Mouse (Mus musculus) adrenal gland, adult 18-20 months (tissue): ENCODE measurements at regions not wholly inside any gene's neighbourhood (a gene's known extent, or its start where the extent isn't known, plus 50 kb on each side); places are given as distances from the start of the nearest gene placed in this dataset.

Source experiments
- DNase-seq, 2 experiments: peaks; one replicate each; pipeline ENCODE4 v3.0.0; 2021 to 2022; ENCODE audit warnings: low spot score in 2 of 2

DNA sequence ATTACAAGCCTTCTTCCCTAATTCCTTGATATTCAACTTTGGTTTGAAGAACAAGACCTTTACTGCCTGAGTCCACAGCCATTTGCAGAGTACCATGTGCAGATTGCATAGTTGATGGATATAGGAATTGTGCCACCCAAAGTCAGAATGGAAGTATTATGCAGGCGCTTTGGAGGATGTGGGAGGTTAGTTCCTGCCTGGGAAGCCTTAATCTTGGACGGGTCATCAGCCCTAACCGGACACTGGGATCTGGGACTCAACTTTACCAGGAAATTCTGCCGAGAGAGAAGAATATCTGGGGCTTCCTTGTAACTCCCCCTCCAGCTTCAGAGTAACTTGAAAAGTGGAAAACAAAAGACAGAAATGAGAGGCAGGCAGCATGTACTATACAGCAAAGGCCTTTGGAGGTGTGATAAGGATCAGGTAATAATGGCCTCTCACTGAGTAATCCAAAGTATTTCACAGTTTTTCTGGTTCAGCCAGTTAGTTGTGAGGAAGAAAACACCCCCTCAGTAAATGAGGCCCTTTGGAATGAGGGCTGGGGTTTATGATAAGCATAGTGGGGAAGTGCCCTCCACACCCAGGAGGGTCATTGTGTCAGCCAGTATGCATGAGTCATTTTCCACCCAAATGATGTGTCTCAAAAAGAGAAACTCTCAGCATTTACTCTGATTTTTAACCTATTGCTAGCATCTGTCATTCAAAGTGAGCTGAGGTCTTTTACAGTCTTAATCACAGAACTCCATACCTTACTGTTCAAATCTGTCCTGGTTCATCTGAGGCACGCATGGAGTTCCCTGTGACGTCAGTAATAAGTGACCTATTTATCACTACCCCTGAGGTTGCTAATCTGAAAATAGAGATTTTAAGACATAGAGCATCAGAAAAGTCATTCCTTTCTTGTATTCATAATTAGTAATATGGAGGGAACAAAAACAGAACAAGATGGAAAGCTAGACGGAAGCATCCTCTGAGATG, 91.7 kb upstream of the Klf6 start:
- no peak for DNase-seq

DNA sequence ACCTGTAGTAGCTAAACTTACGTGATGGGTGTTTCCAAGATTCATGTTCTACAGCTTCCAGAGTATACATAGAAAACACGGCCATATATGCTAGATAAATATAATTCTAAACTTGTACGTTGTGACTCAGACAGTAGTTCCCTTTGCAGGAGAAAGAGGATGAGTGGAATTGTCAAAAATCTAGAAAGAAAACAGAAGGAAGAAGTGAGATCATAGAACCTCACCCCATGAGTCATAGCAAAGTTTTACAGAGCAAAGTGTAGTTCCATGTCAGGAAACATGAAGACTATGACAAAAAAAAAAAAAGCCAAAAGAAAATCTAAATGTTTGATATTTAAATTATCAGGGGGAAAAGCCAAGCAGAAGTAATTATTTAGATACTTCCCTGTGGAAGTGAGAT, 87.5 kb upstream of the Klf6 start:
- no peak for DNase-seq

DNA sequence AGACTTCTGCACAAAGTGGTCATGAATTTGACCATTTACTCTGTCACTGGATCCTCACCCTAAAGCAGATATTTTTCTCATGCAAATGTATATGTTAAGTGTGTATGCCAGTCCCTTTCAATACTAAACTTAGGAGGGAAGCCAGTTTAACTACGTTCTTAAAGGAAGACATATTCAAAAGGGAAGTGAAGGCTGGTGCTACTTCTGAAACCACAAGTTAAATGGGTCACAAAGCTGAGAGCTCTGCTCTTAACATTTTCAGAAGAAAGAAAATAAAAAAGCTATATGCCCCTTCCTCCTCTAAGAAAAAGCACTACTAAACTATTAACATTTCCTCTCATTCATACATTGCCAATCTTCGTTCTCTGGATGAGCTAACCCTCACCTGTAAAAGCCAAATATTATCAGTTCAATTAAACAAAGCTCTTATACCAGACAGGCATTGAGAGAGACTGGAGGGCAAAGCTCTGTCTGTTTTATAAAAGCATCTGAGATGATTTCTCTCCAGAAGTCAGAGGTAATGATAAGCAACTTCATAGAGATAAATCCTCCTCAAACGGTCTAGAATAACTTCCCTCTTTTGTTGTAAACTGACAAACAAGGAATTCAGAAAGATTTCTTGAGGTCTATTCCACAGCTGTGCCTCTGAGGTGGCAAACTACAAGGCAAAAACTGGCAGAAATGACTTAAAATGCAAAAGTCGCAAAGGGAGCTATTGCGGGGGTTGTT, 82.7 kb upstream of the Klf6 start:
- no peak for DNase-seq

DNA sequence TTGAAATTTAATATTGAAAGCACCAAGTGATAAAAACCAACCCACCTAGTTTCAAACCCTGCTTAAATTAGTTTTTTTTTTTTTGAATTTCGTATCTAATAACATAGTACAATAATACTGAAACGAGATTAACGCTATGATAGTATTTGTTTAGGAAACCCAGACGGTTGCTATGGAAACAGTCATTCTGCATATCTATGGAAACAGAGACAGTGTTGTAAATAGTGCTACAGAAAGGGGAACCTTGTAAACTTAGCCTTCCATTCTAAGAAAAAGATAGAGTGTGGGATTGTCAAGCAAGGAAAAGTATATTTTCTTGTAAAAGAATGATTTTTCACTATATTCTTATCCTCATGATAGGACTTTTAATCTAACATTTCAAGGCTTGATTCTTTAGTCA, 81.9 kb upstream of the Klf6 start:
- no peak for DNase-seq

DNA sequence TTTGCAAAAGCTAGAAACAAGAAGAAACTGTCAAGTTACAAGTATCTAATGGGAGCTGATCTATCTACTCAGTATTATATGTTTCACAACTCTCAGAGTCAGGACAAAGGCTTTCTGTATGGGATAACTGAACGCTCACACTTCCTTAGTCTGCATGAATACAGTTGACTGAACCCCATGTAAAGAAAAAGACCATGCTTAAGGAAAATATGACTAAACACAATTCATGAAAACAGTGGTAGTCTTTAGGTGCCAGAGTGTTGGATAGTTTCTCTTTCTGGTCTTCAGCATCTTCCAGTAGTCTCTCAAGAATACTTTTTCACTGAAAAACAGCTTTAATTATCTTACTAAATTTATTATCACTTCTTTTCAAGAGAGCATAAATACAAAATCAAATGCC, 78.7 kb upstream of the Klf6 start:
- DNase-seq, result no peak

DNA sequence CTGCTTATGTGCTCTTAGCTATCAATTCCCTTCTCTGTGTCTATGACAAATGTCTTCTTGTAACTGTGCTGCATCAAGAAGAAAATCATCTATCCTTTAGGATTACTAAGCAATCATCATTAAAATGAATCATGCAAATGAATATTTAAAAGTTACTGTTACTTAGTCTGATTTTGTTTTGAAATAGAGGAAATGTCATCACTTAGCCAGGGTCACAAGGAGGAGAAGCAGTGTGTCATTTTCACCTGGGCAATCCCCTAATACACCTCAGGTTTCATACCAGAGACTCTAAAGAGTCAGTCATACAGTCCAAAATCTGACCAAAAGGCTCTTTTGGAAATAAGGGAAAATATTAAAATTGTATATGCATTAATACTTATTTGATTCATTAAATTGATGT, 74.2 kb upstream of the Klf6 start:
- no peak for DNase-seq

DNA sequence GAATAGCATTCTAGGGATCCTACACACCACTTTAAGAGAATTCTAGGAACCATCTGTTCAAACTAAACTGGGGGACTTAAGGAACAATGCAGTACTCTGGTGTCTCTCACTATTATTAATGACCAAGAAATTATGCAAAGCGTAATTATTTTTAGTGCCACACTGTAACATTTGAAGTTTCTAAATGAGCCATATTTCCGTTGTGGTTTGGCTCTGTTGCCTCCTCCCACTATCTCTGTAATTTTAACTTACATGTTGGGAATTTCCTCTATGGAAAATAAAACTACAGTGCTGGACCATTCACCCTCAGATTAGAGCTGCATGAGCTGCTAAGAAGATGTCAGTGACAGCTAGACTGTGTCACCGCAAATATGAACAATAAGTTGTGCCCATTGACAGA, 72.0 kb upstream of the Klf6 start:
- no peak for DNase-seq

DNA sequence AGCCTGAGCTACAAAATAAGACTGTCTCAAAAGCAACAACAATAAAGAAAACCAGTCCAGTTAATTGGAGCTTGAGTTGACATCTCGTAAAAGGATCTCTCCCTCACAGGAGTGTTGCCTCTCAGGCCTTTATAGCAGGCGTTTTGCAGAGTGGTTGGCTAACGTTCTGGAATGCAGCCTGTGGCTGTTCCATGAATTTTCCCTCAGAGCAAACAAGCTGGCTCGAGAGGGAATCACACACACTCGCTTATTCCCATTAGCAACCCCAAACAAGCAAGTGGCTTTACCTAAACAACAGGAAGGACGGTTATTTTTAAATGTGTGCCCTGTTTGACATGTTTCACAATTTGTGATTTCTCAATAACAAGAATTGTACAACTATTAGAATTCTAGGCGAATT, 59.2 kb upstream of the Klf6 start:
- DNase-seq, result no peak

DNA sequence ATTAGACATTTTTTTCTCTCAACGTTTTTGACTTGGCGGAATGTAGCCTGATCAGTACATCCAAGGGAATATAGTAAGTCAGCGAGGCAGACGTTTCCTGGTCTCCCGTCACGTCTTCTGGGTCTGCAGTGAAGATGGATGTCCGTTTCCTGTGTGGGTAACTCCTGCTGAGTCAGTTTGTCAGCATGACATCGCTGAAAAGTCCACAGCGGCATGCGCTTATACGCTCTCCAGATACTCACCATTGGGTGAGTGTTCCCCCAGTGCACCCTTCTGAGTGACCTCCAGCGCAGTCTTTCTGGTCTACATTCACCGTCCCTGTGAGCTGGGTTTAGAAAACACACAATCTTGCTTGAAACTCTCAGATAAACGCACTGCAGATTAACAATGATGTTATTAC, 58.5 kb upstream of the Klf6 start:
- no peak for DNase-seq

DNA sequence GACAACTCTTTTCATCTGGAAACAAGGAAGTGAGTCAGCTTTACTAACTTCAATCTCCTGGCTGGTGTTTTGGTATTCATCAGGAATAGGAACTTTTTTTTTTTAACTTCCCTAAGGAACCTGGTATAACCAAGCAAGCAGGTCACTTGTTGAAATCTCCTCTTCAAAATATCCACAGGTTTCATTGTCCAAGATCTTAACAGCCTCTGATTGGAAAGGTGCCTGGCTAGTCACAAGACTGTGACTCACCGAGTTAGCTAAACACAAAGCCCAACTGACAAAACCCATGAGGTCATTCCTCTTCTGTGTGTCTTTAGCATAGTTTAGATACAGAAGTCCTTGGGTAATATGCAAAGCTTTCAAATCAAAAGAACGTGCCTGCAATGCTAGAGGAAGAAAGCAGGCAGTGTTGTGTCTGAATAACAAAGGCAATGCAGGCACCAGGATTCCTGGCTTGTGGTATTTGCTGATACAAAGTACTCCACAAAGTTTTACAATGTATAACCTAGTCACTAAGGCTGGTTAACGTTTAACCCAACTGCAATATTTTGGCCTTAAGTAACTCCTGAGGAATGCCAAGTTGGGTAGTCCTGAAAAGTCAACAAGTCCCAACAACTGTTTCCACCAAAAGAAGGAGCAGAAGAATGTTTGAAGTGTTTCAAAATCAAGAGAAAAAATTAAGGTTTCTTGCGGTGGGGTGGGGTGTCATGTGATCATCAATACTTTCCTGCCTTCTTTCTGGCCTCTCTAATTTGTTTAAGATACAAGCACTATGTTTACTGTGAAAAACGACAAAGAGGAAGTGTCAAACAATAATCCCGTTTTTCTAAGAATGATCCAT, 57.5 kb upstream of the Klf6 start:
- peak; percentile 36 to 47 for DNase-seq

DNA sequence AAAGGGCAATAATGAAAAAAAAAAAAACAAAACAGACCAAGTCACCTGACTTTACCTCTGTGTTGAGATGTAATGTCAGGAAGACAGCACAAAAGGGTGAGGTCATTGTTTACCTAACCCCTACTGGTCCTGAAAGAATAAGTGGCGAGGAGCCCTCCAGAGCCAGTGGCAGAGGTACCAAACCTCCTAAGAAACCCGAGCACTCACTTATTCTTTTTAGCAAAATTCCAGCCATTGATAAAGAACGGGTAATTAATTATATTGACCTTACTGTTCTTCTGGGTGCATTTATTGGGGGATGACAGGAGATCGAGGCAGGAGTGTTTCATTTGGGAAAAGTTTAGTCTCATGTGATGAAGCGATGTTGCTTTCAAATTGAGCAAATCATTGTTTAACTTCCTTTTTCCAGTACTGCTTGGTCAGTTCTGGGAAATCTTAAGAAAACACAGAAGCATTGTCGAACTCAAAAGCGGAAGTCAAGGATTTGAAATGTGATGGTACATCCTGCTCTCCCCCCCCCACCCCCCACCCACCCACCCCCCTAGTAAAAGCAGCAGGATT, 56.8 kb upstream of the Klf6 start:
- no peak for DNase-seq

DNA sequence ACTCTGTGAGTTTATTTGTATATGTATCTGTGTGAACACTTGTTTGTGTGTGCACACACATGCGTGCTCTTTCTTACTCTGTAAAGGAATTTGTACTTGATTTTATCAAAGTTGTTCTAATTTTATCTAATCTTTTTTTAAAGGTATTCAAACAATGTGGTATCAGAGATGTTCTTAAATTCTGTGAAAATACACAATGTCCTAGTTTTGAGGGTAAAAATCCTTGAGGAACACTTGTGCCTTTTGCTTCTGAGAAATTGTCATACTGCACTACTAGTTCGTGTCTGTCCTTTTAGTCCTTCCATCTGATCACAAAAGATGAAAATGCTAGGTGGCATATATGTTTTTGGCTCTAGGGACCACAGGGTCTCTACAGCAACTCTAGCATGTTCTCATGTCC, 52.9 kb upstream of the Klf6 start:
- no peak for DNase-seq
